Mouse (Mus musculus) heart, postnatal 14 days (tissue): ENCODE results near the gene Pitx3. TPM values are rescaled to one million over a fixed set of nuclear protein-coding genes. Genes with fewer than 3 reads are reported as not detected.
"Not testable (repeated sequence)": the region's sequence is repeated elsewhere in the genome, so short reads cannot be mapped to it uniquely, and the experiment has no call there.

Experiments used
- DNase-seq, 2 experiments: peaks; one replicate each; pipeline ENCODE4 v3.0.0; 2021 to 2022
- intact Hi-C: fragments of 180-260 bp; cut with DNase I; formaldehyde crosslinking; loops from one replicate; pipeline ENCODE4 v1.15.1; 2025
- long read RNA-seq, 2 experiments: library from polyadenylated mRNA; stranded (forward); transcript quantifications; one replicate each; pipeline ENCODE4 v2.0.0; 2021
- total RNA-seq, 2 experiments: library from RNA; stranded (reverse); gene quantifications; 2 replicates each; pipeline ENCODE4 v1.2.3; 2021

Pitx3 gene
- total RNA-seq = under 1 TPM in 1 of 2 experiments, not detected in 1; 0.79 TPM
- long read RNA-seq, experiment 1 = 0 reads
- long read RNA-seq, experiment 2 = 0 reads

DNA sequence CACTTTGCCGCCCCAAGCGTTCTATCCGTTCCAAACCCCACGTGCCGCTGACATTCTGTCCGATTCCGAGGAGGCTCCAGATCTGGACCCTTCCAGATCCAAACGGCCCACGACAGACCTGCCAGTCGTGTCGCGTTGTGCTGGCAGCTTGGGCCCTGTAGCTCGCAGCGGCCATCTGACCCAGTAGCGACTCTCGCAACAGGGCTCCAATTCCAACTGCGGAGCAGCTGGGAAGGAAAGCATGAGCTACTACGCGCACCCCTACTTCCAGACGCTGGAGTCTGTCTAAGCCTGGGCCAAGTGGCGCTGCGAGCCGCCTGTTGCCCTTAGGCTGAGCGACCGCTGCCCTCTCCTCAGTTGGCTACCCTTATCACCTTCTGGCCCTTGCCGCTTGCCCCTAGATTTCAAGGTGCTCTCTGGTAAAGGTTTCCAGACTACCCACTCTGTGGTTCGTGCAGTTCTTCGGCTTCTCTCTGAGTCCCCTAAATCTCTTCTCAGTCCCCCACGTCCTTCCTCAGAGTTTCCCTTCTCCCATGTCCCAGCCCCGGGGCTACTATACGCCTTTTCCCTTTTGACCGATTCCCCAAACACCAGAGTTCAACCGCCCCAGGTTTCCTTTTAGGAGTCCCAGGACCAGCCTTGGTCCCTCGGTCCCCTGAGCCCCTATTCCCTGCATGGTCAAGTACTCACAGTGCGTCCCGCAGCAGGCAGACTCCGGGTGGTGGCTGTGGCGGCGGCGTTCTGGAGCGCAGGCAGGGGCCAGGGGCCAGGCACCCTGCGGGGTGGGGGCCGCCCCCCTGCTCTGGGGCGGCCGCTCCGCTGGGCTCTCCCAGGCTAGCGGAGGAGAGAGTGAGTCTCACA is at the start of gene Pitx3:
Gene Pitx3 (minus strand): TSS at position 816 of the 861 bp plus-strand sequence.
- intact Hi-C loops = loop anchor here (5.0 kb wide), 1 partner anchor 40 kb away; no protein-coding TSS in a partner anchor
- DNase-seq = peak; percentile 27 to 30

DNA sequence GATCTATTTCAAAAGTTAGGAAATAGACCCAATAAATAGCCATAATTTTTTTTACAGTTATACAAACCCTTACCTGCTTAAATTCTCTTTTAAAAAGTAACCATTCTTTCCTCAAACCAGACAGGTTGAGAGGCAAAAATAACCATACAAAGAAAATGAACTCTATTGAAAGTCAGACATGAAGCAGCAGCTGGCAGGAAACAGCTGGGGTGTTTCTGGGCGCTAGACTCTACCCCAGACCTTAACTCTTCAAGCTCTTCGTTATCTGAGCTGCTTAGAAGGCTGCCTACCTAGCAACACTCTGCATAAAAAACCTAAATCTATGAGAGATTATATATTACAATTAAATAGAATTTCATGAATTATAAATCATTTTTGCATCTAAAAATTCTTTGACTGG is 39.1 kb upstream of the Pitx3 start:
- intact Hi-C loops = loop anchor here (5.0 kb wide), 1 partner anchor 40 kb away; the partner anchor contains the start of gene Pitx3
- no peak for DNase-seq

DNA sequence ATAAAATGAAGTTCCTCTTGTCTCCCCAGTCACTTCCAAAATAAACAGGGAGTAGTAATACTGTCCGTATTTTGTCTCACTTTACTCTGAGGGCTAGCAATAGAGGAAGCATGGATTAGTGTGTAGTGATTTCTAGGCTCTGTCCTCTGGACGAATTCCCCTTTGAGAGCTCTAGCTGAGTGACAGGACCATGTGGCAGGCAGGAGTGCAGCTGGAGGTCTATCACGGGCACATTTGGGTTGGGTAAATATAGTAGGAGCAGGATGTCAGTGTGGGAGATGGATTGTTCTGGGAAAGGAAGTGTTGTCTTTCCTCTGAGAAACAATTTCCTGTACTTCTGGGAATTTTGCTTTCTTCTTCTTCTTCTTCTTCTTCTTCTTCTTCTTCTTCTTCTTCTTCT is 38.5 kb upstream of the Pitx3 start:
- DNase-seq = peak in 1 of 2 experiments; percentile 16
- intact Hi-C loops = loop anchor here (5.0 kb wide), 1 partner anchor 39 kb away; the partner anchor contains the start of gene Pitx3

DNA sequence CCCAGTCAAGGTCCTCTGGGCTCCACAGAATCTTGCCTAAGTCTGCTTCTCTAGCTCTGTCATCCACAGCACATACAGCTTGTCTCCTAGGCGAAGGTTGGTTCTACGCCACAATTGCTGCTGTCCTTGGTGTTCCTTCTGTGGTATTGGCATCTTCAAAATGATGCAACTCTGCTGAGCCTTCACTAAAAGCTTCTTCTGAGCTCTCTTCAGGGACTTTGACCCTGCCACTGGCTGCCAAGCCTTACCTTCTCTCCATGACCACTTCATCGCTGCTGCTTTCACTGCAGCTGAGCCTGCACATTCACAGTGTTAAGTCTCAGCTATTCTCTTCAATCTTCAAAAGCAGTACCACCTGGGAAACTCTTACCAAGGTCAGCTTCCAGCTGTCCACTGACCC is 34.1 kb upstream of the Pitx3 start:
- DNase-seq = no peak
- intact Hi-C loops = no loop called here

- no peak for DNase-seq
- intact Hi-C loops = no loop called here
Measured at GRCm38 (mm10) chr19:46180274-46180673, 32.1 kb upstream of the Pitx3 start.

DNA sequence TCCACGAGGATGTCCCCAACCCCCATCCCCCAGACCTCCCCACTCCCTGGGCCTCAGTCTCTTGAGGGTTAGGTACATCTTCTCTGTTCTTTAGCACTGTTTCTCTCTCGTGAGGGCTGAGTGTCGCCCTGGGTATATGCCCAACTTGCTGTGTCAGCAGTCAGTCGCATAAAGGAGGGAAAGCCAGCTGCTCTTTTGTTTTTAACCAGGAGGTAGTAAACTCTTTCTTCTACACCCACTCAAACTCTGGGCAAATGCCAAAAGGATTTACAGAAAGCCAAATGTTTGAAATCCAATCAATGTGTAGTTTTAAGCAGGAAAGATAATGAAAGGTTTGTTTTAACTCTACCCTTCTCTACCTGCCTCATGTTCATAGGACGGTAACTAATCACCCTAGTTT is 28.9 kb upstream of the Pitx3 start:
- DNase-seq = no peak
- intact Hi-C loops = no loop called here

GRCm38 (mm10) chr19:46175173-46175572 is 27.0 kb upstream of the Pitx3 start:
- intact Hi-C loops = no loop called here
- no peak for DNase-seq

GRCm38 (mm10) chr19:46172541-46172940 is 24.4 kb upstream of the Pitx3 start:
- intact Hi-C loops = no loop called here

DNA sequence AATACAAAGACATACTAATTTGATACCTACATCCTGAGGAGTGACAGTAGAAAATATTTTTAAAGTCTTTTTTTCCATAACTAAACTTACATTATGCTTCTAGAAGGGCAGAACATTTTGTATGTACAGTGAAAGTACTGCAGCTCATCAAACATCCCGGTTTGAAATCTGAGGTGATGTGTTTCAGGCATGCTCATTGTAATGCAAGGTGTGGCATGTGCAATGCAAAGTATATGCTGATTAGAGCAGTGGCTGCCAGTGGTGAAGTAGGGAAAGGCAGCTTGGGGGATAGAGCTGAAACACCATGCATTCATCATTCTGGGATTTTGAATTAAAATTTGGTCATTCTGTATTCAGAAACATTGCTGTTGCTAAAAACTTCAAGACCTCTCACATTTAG is 21.8 kb upstream of the Pitx3 start:
- intact Hi-C loops = no loop called here
- no peak for DNase-seq

More at GRCm38 (mm10) chr19:46172541-46172940, 24.4 kb upstream of the Pitx3 start:
- no peak for DNase-seq

DNA sequence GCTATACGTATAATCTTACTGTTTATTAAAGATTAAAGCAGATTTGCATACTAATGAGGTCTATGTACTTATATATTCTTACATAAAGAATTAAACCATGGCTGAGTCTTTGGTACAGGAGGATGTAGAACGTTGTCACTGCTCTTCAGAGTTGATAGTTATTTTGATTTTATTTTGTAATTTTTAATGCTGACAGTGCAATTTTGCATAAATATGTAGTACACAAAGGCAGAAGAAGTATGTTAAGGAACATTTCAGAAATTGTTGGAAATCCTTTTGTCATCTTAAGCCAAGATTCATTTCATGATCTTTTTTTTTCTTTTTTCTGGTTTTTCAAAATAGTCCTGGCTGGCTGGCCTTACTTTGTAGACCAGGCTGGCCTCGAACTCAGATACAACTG is 21.3 kb upstream of the Pitx3 start:
- intact Hi-C loops = no loop called here
- no peak for DNase-seq

GRCm38 (mm10) chr19:46167169-46167568 is 19.0 kb upstream of the Pitx3 start:
- DNase-seq, intact Hi-C loops: not testable (repeated sequence)

GRCm38 (mm10) chr19:46165950-46166349 is 17.8 kb upstream of the Pitx3 start:
- intact Hi-C loops = no loop called here
- no peak for DNase-seq

- DNase-seq = peak; percentile 90 to 91
- intact Hi-C loops = no loop called here
Measured at GRCm38 (mm10) chr19:46152127-46152803, 4.1 kb upstream of the Pitx3 start, which contains the start of gene Gbf1. Gene Gbf1, plus strand, starts transcription at chr19:46152509.

DNA sequence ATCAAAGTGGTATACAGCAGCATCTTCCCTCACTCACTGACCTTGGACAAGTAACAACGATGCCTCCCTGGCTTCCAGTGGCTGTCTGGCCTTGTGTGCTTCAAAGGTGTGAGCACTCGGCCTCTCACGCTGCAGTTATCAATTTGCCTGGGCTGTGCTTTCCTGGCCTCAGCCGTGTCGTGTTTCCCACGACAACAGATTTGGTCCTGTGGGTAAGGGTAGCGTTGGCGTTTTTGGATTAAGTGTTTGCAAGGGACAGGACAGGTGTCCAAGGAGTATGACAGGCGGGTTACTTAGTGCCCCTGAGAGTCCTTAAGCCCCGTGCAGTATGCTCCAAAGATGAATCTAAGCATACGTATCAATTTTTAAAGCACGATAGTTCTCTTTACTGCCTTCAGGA is 965 bp upstream of the Pitx3 start:
- intact Hi-C loops = loop anchor here (5.0 kb wide), 1 partner anchor 38 kb away; no protein-coding TSS in a partner anchor
- DNase-seq = no peak

- DNase-seq = peak; percentile 85 to 88
- intact Hi-C loops = loop anchor here (5.0 kb wide), 1 partner anchor 39 kb away; no protein-coding TSS in a partner anchor
Measured at GRCm38 (mm10) chr19:46148372-46148760, 240 bp upstream of the Pitx3 start.

- intact Hi-C loops = no loop called here
Measured at GRCm38 (mm10) chr19:46141091-46141490, 7.0 kb downstream of the Pitx3 start.

GRCm38 (mm10) chr19:46140324-46140723 is 7.8 kb downstream of the Pitx3 start:
- intact Hi-C loops = no loop called here

More at GRCm38 (mm10) chr19:46141091-46141490, 7.0 kb downstream of the Pitx3 start:
- DNase-seq = peak; percentile 9 to 10

DNA sequence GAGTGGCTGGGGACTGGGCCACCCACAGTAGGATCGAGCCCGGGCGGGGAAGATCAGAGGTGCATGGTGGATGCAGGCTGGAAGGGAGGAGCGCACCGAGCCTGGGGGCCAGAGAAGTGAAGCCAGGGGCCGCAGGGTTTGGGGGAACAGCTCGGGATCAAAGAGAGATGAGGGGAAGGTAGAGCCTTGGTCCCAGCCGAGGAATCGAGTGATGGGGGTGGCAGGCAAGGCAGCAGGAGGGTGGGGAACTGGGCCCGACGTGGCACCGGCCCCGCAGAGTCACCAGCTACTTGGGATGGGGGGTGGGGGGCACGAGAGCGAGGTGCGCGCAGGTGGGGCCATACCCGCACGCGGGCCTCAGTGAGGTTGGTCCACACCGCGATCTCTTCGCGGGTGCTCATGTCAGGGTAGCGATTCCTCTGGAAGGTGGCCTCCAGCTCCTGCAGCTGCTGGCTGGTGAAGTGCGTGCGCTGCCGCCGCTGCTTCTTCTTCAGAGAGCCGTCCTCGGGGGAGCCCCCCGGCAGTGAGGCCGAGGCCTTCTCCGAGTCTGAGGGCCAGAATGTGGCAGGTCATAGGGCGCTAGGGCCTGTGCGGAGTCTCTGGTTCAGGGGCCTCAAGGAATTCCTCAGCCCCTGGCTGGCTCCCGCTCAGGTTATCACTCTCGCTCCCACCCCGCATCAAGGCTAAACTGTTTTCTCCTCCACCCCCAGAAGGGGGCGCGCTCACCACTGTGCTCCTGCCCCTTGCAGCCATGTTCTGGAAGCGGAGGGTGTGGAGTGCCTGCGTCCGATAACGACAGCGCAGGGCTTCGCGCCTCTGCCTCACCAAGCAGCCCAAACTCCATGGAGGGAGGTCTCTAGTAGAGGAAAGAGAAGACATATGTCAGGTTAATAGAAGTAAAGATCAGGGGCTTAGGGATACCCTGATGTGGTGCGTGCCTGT is 11.2 kb downstream of the Pitx3 start:
- DNase-seq = peak; percentile 84
- intact Hi-C loops = no loop called here

More at GRCm38 (mm10) chr19:46140324-46140723, 7.8 kb downstream of the Pitx3 start:
- DNase-seq = no peak

DNA sequence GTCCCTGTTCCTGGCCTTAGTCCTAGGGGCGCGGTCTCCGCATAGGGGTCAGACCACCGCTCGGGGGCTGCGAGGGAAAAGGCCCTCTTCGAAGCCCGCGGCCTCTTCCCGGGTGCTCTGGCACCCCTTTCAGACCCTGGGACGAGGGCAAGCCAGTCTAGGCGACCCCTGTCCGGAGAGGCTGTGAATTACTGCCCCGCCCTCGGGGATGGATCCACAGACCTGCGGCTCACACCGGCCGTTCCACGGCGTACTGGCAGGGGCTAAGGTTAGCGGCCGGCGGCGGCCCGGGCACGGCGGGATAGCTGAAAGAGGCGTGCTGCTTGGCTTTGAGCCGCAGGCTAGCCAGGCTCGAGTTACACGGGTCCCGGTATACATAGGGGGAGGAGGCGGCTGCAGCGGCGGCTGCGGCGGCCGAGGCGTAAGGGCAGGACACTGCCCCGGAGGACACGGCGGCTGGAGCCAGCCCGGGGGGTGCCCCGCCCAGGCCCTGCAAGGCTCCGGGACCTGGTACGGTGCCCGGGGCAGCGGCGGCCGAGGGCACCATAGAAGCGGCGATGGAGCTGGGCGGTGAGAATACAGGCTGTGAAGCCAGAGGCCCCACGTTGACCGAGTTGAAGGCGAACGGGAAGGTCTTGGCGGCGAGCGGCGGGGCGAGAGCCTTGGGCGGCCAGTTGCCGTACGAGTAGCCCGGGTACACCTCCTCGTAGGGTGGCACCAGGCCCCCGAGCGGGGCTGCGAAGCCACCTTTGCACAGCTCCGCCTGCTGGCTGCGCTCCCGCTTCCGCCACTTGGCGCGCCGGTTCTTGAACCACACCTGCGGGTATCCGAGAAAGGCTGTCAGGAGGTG is 12.1 kb downstream of the Pitx3 start:
- intact Hi-C loops = loop anchor here (1.0 to 2.0 kb wide), 2 partner anchors 118 to 169 kb away; partner anchors contain the start of gene Nfkb2
- DNase-seq = peak; percentile 49 to 56
